Mouse (Mus musculus) embryonic facial prominence, embryonic 11.5 days (tissue): ENCODE measurements around the gene Cdyl. TPM values are rescaled to one million over a fixed set of nuclear protein-coding genes. Genes with fewer than 3 reads are reported as not detected.

ENCODE experiments used
- ATAC-seq: fragments of 200-750 bp; cut with Nextera tagmentation; replicated peaks from 2 replicates; pipeline ENCODE4 v1.8.0; 2017; ENCODE audit warnings: low read depth; ENCODE audit not compliant: insufficient number of reproducible peaks, low FRiP score, low TSS enrichment
- DNase-seq: peaks from one replicate; pipeline ENCODE4 v3.0.0-alpha.2; 2015; ENCODE audit warnings: low spot score
- H3K27ac ChIP-seq: fragments of 300-500 bp; sonication (generic); replicated peaks from 2 replicates; pipeline ENCODE4 v1.5.1; 2014; ENCODE audit warnings: mild to moderate bottlenecking, low read depth, low read length, control low read depth
- H3K27me3 ChIP-seq: fragments of 300-500 bp; sonication (generic); 2 replicates; pipeline ENCODE4 v1.6.1; 2014; ENCODE audit warnings: mild to moderate bottlenecking, low read length, moderate library complexity, mixed read lengths; ENCODE audit not compliant: control insufficient read depth, insufficient read depth
- H3K36me3 ChIP-seq: fragments of 300-500 bp; sonication (generic); replicated peaks from 2 replicates; pipeline ENCODE4 v1.6.1; 2014; ENCODE audit warnings: low read depth, mild to moderate bottlenecking, low read length, moderate library complexity, mixed read lengths; ENCODE audit not compliant: control insufficient read depth, insufficient read depth
- H3K4me1 ChIP-seq: fragments of 300-500 bp; sonication (generic); 2 replicates; pipeline ENCODE4 v1.6.1; 2014; ENCODE audit warnings: low read length, mixed read lengths; ENCODE audit not compliant: control insufficient read depth, insufficient read depth
- H3K4me2 ChIP-seq: fragments of 300-500 bp; sonication (generic); 2 replicates; pipeline ENCODE4 v1.6.1; 2014; ENCODE audit warnings: low read depth, mild to moderate bottlenecking, control low read depth, low read length, moderate library complexity
- H3K4me3 ChIP-seq: fragments of 300-500 bp; sonication (generic); 2 replicates; pipeline ENCODE4 v1.5.1; 2014; ENCODE audit warnings: low read depth, low read length, control low read depth
- H3K9ac ChIP-seq: fragments of 300-500 bp; sonication (generic); replicated peaks from 2 replicates; pipeline ENCODE4 v1.6.1; 2014; ENCODE audit warnings: mild to moderate bottlenecking, control low read depth, low read length
- H3K9me3 ChIP-seq: fragments of 300-500 bp; sonication (generic); replicated peaks from 2 replicates; pipeline ENCODE4 v1.6.1; 2016; ENCODE audit warnings: mild to moderate bottlenecking, low read length, inconsistent platforms, mixed read lengths; ENCODE audit not compliant: control insufficient read depth
- WGBS: fragments of 180-500 bp; shearing (Covaris S2); extraction: QIAGEN DNeasy Blood & Tissue Kit; methylation state at CpG from one replicate; pipeline ENCODE4 v1.1.7; 2014; 5-methylcytosine and 5-hydroxymethylcytosine counted together
- polyA plus RNA-seq: library from polyadenylated mRNA; unstranded; fragments of >200 nt; fragmentation: Nextera tagmentation; extraction: Ambion mirVana; gene quantifications from 2 replicates; pipeline ENCODE4 v1.2.1, GENCODE M21; 2014

The Cdyl gene
- polyA plus RNA-seq, 1 experiment from 2014 or later = 16.0 TPM

GRCm38 (mm10) chr13:35740301-35741039 lies 80.8 kb downstream of the Cdyl start:
- Histone ChIP-seq H3K27me3 (peaks cover 20% of the 10 kb centered on the region), H3K4me2 (peak overlapping the region; percentile 75), H3K27ac (no peak overlapping the region), H3K4me3 (peak overlapping the region; percentile 95), H3K36me3 (no peaks in the 10 kb centered on the region), H3K9me3 (no peaks in the 10 kb centered on the region), H3K4me1 (no peaks in the 10 kb centered on the region), H3K9ac (peak overlapping the region; percentile 50)
- WGBS = under 1% methylated on average over 61 of the region's 61 CpGs
- ATAC-seq (peak; percentile 81; the same call in 1 of the 2 replicates), DNase-seq (no peak)

DNA sequence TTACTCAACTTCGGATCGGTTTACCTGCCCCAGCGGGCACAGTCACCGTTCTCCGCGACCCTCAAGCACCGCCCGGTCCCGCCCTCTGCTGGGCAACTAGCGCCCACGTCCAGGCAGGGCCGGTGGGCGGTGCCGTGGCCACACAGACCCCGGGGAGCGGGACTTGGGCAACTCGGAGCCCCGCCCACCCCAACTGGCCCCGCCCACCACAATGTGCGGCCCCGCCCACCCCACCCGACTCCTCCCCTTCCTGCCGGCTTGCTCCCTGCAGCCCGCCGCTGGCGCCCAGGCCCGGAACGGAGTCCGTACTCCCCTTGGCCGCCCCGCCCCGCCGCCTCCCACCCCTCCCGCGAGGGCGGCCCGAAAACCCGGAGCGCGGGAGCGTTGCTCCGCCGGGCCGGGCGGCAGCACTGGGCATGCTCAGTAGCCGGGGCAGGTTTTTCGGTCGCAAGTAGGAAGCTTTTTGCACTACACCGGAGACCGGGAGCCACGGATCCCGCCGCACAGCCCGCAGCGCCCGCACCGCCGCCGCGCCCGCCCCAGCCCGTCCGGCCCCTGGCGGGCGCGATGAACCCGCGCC lies 81.5 kb downstream of the Cdyl start:
- under 1% methylated on average over 30 of the region's 68 CpGs for WGBS
- Histone ChIP-seq H3K27me3 (peaks cover 20% of the 10 kb centered on the region), H3K4me2 (peak overlapping the region; percentile 79), H3K36me3 (no peaks in the 10 kb centered on the region), H3K4me1 (no peaks in the 10 kb centered on the region), H3K9ac (peak overlapping the region; percentile 91), H3K27ac (peak overlapping the region; percentile 87), H3K4me3 (peak overlapping the region; percentile 95), H3K9me3 (no peaks in the 10 kb centered on the region)
- ATAC-seq = peak; percentile 97
- peak; percentile 94 for DNase-seq

DNA sequence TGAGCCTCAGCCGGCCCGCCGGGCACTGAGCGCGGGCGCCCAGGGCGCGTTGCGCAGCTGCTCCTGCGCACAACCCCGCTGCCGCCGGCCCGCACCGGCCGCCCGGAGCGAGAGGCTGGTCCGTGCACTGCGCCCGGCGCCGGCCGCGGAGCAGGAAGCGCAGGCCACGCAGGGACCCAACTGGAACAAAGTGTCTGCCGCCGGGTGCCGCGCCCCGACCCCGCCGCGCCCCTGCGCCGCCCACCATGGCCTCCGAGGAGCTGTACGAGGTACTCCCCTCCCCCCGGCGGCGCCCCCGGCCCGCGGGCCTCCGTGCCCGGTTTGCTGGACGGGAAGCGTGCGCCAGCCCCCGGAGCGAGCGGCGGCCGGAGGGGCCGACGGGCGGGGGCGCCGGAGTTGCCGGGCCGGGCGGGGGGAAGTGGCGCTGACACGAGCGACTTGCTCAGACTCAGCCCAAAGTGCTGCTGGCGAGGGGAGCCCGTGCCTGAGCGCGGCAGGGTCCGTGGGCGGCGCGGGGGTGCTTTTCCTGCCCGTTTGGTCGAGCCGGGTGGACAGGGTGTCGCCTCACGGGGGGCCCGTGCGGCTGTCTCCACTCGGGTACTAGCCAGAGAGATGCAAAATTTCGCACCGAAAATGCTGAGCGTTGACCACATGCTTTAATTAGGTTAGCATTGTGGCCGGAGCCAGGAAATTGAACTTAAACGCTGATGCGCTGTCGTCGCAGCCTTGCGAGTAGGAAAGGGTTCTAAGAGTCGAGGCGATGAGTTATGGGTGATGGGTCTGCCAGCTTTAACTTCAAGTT lies 82.2 kb downstream of the Cdyl start:
- peak overlapping the region; percentile 87 for H3K27ac ChIP-seq
- peak overlapping the region; percentile 95 for H3K4me3 ChIP-seq
- H3K36me3 ChIP-seq = no peaks in the 10 kb centered on the region
- no peaks in the 10 kb centered on the region for H3K4me1 ChIP-seq
- DNase-seq (peak; percentile 63), ATAC-seq (peak; percentile 77)
- no peaks in the 10 kb centered on the region; the same call in 1 of the 2 replicates for H3K9me3 ChIP-seq
- under 1% methylated on average over 78 of the region's 93 CpGs for WGBS
- H3K27me3 ChIP-seq = peaks cover 20% of the 10 kb centered on the region
- peak overlapping the region; percentile 91 for H3K9ac ChIP-seq
- peak overlapping the region; percentile 79 for H3K4me2 ChIP-seq

GRCm38 (mm10) chr13:35742696-35743095 lies 83.1 kb downstream of the Cdyl start:
- Histone ChIP-seq H3K4me3 (peak overlapping the region; percentile 95), H3K9ac (peak overlapping the region; percentile 91), H3K27ac (no peak overlapping the region), H3K27me3 (peaks cover 20% of the 10 kb centered on the region), H3K4me2 (peak overlapping the region; percentile 79), H3K9me3 (peaks cover 2% of the 10 kb centered on the region; the same call in 1 of the 2 replicates), H3K36me3 (no peaks in the 10 kb centered on the region), H3K4me1 (no peaks in the 10 kb centered on the region)
- WGBS = 44% methylated on average over 4 of the region's 4 CpGs
- DNase-seq = no peak
- no peak for ATAC-seq

- Histone ChIP-seq H3K27me3 (peaks cover 19% of the 10 kb centered on the region), H3K9ac (no peak overlapping the region), H3K4me3 (no peak overlapping the region), H3K36me3 (no peaks in the 10 kb centered on the region), H3K4me1 (no peaks in the 10 kb centered on the region), H3K27ac (no peak overlapping the region), H3K4me2 (peak overlapping the region; percentile 79; the same call in 1 of the 2 replicates), H3K9me3 (peaks cover 4% of the 10 kb centered on the region; the same call in 1 of the 2 replicates)
- DNase-seq = no peak
- 58% methylated on average over 1 of the region's 1 CpGs for WGBS
- no peak for ATAC-seq
Observed at GRCm38 (mm10) chr13:35743196-35743595, 83.6 kb downstream of the Cdyl start.

GRCm38 (mm10) chr13:35749194-35749593 lies 89.6 kb downstream of the Cdyl start:
- Histone ChIP-seq H3K9ac (no peak overlapping the region), H3K36me3 (no peaks in the 10 kb centered on the region), H3K4me2 (no peak overlapping the region), H3K4me1 (no peaks in the 10 kb centered on the region), H3K27ac (no peak overlapping the region), H3K4me3 (no peak overlapping the region), H3K27me3 (no peaks in the 10 kb centered on the region), H3K9me3 (peaks cover 4% of the 10 kb centered on the region; the same call in 1 of the 2 replicates)
- no peak for ATAC-seq
- 86% methylated on average over 4 of the region's 4 CpGs for WGBS
- DNase-seq = no peak

DNA sequence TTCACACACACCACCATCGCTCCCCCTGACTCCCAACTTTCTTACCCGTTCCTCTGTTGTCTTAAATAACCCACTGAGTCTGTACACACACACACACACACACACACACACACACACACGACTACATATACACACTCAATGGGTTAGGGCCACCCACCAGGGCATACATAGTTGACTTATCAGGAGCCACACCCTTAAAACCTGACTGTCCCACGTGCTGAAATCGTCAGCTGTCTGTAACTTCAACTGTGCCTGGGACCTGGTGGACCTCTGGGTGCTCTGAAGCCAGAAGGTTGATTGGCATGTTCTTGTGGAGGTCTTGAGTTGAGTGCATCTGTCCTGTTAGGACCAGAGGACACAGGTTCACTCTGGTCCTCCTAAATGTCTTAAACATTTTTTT lies 90.0 kb downstream of the Cdyl start:
- H3K4me1 ChIP-seq = no peaks in the 10 kb centered on the region
- H3K9ac ChIP-seq = no peak overlapping the region
- H3K27ac ChIP-seq = no peak overlapping the region
- ATAC-seq = no peak
- 80% methylated on average over 5 of the region's 5 CpGs for WGBS
- H3K27me3 ChIP-seq = no peaks in the 10 kb centered on the region
- no peaks in the 10 kb centered on the region for H3K36me3 ChIP-seq
- no peak for DNase-seq
- peaks cover 4% of the 10 kb centered on the region; the same call in 1 of the 2 replicates for H3K9me3 ChIP-seq
- H3K4me2 ChIP-seq = no peak overlapping the region
- H3K4me3 ChIP-seq = no peak overlapping the region
